Mouse (Mus musculus): Measurements from ENCODE around the gene Cfap54.

GRCm38 (mm10) chr10:93069721-93070120 lies 11.7 kb downstream of the Cfap54 start:
- TF ChIP-seq POLR2A (IDR thresholded peaks at IDR 0.05; ENCODE audit: low read depth, low read length), result no peak
- no peak for TF ChIP-seq CTCF (IDR thresholded peaks at IDR 0.05; ENCODE audit: extremely low read depth, insufficient read depth, insufficient read length, insufficient replicate concordance)

Data from spleen, adult 2 months (tissue).